Mouse (Mus musculus) neutrophil, adult 83 days (primary cell): Measurements from ENCODE around the gene Cnih2. TPM values are rescaled to one million over a fixed set of nuclear protein-coding genes. Genes with fewer than 3 reads are reported as not detected.

Experiments used
- total RNA-seq, 2 experiments: library from RNA; stranded (reverse); gene quantifications; one replicate each; pipeline ENCODE4 v1.2.4; 2023

Gene Cnih2
- 1 to 10 TPM in 1 of 2 experiments, under 1 TPM in 1; 0.51 to 1.2 TPM for total RNA-seq

GRCm38 (mm10) chr19:5098363-5099143 is at the start of gene Cnih2:
Cnih2 (minus strand) TSS chr19:5098521.

GRCm38 (mm10) chr19:5118384-5118698 is 20.0 kb upstream of the Cnih2 start, which contains the start of gene Klc2:
Klc2 (minus strand) TSS chr19:5118560.

GRCm38 (mm10) chr19:5106731-5107191 is 8.4 kb upstream of the Cnih2 start, which contains the start of gene Rab1b:
Rab1b (minus strand) TSS chr19:5107072.

GRCm38 (mm10) chr19:5087884-5088728 is 10.2 kb downstream of the Cnih2 start, which contains the start of gene Yif1a:
Yif1a (plus strand) TSS chr19:5088538.

GRCm38 (mm10) chr19:5085145-5085863 is 13.0 kb downstream of the Cnih2 start, which contains the start of gene Tmem151a:
Tmem151a (minus strand) TSS chr19:5085531.

GRCm38 (mm10) chr19:5067867-5068569 is 30.3 kb downstream of the Cnih2 start, which contains the start of gene Cd248:
Cd248 (plus strand) TSS chr19:5068078.

GRCm38 (mm10) chr19:5050047-5050905 is 48.0 kb downstream of the Cnih2 start, which contains the start of gene Rin1:
Rin1 (plus strand) TSS chr19:5050481.

Other genes starting within 250 kb of the Cnih2 start
- 1 to 10 TPM; 1.8 to 5.3 TPM for gene Ctsf, start 243.4 kb downstream of the Cnih2 start, total RNA-seq
- gene Actn3, start 220.6 kb downstream of the Cnih2 start, total RNA-seq, result under 1 TPM; 0.75 TPM
- gene Zdhhc24, start 219.9 kb downstream of the Cnih2 start, total RNA-seq, result 1 to 10 TPM; 6.6 to 7.5 TPM
- 1 to 10 TPM in 1 of 2 experiments, under 1 TPM in 1; 0.99 to 1.5 TPM for gene Bbs1, start 191.9 kb downstream of the Cnih2 start, total RNA-seq
- 10 to 100 TPM; 48.8 to 53.1 TPM for gene Dpp3, start 170.2 kb downstream of the Cnih2 start, total RNA-seq
- gene Peli3, start 155.4 kb downstream of the Cnih2 start, total RNA-seq, result under 1 TPM in 1 of 2 experiments, not detected in 1; 0.15 TPM
- 10 to 100 TPM; 10.8 to 17.3 TPM for gene Mrpl11, start 136.4 kb downstream of the Cnih2 start, total RNA-seq
- under 1 TPM in 1 of 2 experiments, not detected in 1; 0.13 TPM for gene Npas4, start 108.2 kb downstream of the Cnih2 start, total RNA-seq
- 1 to 10 TPM in 1 of 2 experiments, under 1 TPM in 1; 0.75 to 1.1 TPM for gene Slc29a2, start 74.7 kb downstream of the Cnih2 start, total RNA-seq
- 1 to 10 TPM; 5.2 to 5.8 TPM for gene B4gat1, start 59.7 kb downstream of the Cnih2 start, total RNA-seq
- gene AC124502.3, start 59.6 kb downstream of the Cnih2 start, total RNA-seq, result 1 to 10 TPM in 1 of 2 experiments, not detected in 1; 1.1 TPM
- 10 to 100 TPM; 28.7 to 34.4 TPM for gene Brms1, start 57.2 kb downstream of the Cnih2 start, total RNA-seq
- gene Rin1, start 48.0 kb downstream of the Cnih2 start, total RNA-seq, result under 1 TPM; 0.66 to 0.97 TPM
- gene Cd248, start 30.4 kb downstream of the Cnih2 start, total RNA-seq, result under 1 TPM; 0.13 to 0.15 TPM
- under 1 TPM in 1 of 2 experiments, not detected in 1; 0.15 TPM for gene Tmem151a, start 13.0 kb downstream of the Cnih2 start, total RNA-seq
- 10 to 100 TPM; 12.3 to 13.7 TPM for gene Yif1a, start 10.0 kb downstream of the Cnih2 start, total RNA-seq
- gene Rab1b, start 8.6 kb upstream of the Cnih2 start, total RNA-seq, result 100 to 1,000 TPM; 129 to 130 TPM
- gene Klc2, start 20.0 kb upstream of the Cnih2 start, total RNA-seq, result 10 to 100 TPM; 10.2 to 11.9 TPM
- 100 to 1,000 TPM in 1 of 2 experiments, 10 to 100 TPM in 1; 91.2 to 101 TPM for gene Pacs1, start 174.6 kb upstream of the Cnih2 start, total RNA-seq
- 100 to 1,000 TPM; 203 to 204 TPM for gene Sf3b2, start 196.9 kb upstream of the Cnih2 start, total RNA-seq
- gene Gal3st3, start 199.8 kb upstream of the Cnih2 start, total RNA-seq, result not detected
- gene Catsper1, start 237.2 kb upstream of the Cnih2 start, total RNA-seq, result not detected